Mouse (Mus musculus) liver, embryonic 14.5 days (tissue): ENCODE data around the gene Wdr4.

Experiments
- CTCF ChIP-seq: IDR thresholded peaks from 2 replicates; pipeline ENCODE4 v1.5.1; 2016; ENCODE audit warnings: antibody characterized with exemption, low read depth, control low read depth
- EP300 ChIP-seq: IDR thresholded peaks from 2 replicates; pipeline ENCODE4 v1.6.1; 2016; ENCODE audit warnings: antibody characterized with exemption, low read depth

- TF ChIP-seq CTCF (no peak), EP300 (no peak)
Measured at GRCm38 (mm10) chr17:31540809-31541459, 21.2 kb upstream of the Wdr4 start.
